8 mouse cellular contexts compared by ENCODE assay signal in genomic region chr9:4375828-4376639, GRCm38 (mm10). TPM values are rescaled to one million over a fixed set of nuclear protein-coding genes. Genes with fewer than 3 reads are reported as not detected.
DNase-seq lines count a peak whose midpoint lies in the region; ATAC-seq and TF ChIP-seq lines count a peak whose summit lies in the region.

Gene Msantd4, plus strand, starts transcription at chr9:4376562.

- peaks cover 4% of the 10 kb centered on the region; the same call in 1 of the 2 replicates for H3K36me3 ChIP-seq in embryonic facial prominence, embryonic 13.5 days
- H3K36me3 ChIP-seq in kidney, adult 2 months (ENCODE audit: control insufficient read depth, insufficient read depth, low read length), result 0 out of 2 replicates have a peak, but pooled peaks cover 2% of the 10 kb centered on the region
- peaks cover 9% of the 10 kb centered on the region; the same call in 1 of the 2 replicates for H3K36me3 ChIP-seq in limb, embryonic 12.5 days
- H3K36me3 ChIP-seq in midbrain, embryonic 15.5 days (replicated peaks), result no peaks in the 10 kb centered on the region
- no peaks in the 10 kb centered on the region for H3K36me3 ChIP-seq in spleen, adult 2 months (ENCODE audit: control insufficient read depth, insufficient read depth, low read length)

- no peak for TF ChIP-seq CTCF in kidney, adult 2 months (conservative IDR thresholded peaks at IDR 0.05; ENCODE audit: insufficient read depth, insufficient read length, low read depth, low read length)
- TF ChIP-seq CTCF in spleen, adult 2 months (IDR thresholded peaks at IDR 0.05; ENCODE audit: extremely low read depth, insufficient read depth, insufficient read length, insufficient replicate concordance), result no peak

- peak; percentile 94 for DNase-seq in 3134 (ENCODE audit: extremely low read depth, insufficient read length, low spot score)
- DNase-seq in adrenal gland, postnatal 36 days, result peak; percentile 97 to 98
- peak; percentile 98 to 100 for DNase-seq in heart, adult 18-20 months
- peak; percentile 99 for DNase-seq in kidney, adult 2 months
- peak; percentile 90 for DNase-seq in spleen, adult 2 months (ENCODE audit: low read depth in 1 of 2, low spot score in 2 of 2)

- WGBS in embryonic facial prominence, embryonic 13.5 days, result 2% methylated on average over 31 of the region's 31 CpGs
- 1% methylated on average over 31 of the region's 31 CpGs for WGBS in kidney, adult 2 months
- WGBS in limb, embryonic 12.5 days, result 3% methylated on average over 31 of the region's 31 CpGs
- WGBS in midbrain, embryonic 15.5 days, result under 1% methylated on average over 31 of the region's 31 CpGs
- 2% methylated on average over 31 of the region's 31 CpGs for WGBS in spleen, adult 2 months

- peak; percentile 100 for ATAC-seq in embryonic facial prominence, embryonic 13.5 days (ENCODE audit: insufficient number of reproducible peaks, insufficient read depth, low FRiP score, low TSS enrichment, low read depth)
- peak; percentile 100 for ATAC-seq in limb, embryonic 12.5 days (ENCODE audit: insufficient number of reproducible peaks, insufficient read depth, low FRiP score, low TSS enrichment, low read depth)
- peak; percentile 100 for ATAC-seq in midbrain, embryonic 15.5 days (replicated peaks)

- H3K4me1 ChIP-seq in embryonic facial prominence, embryonic 13.5 days, result peaks cover 6% of the 10 kb centered on the region; the same call in 1 of the 2 replicates
- H3K4me1 ChIP-seq in kidney, adult 2 months (ENCODE audit: control insufficient read depth, insufficient read depth, low read length), result no peaks in the 10 kb centered on the region; the same call in 1 of the 2 replicates
- no peaks in the 10 kb centered on the region; the same call in 1 of the 2 replicates for H3K4me1 ChIP-seq in limb, embryonic 12.5 days (replicated peaks)
- H3K4me1 ChIP-seq in midbrain, embryonic 15.5 days, result peaks cover 17% of the 10 kb centered on the region
- H3K4me1 ChIP-seq in spleen, adult 2 months (ENCODE audit: control insufficient read depth, insufficient read depth, insufficient read length), result no peaks in the 10 kb centered on the region

- peak; percentile 71 for TF ChIP-seq POLR2A in kidney, adult 2 months (IDR thresholded peaks at IDR 0.05; ENCODE audit: low read depth, low read length)
- peak; percentile 12; the same call in 1 of the 2 replicates for TF ChIP-seq POLR2A in spleen, adult 2 months (IDR thresholded peaks at IDR 0.05; ENCODE audit: low read depth, low read length)

- peak within 1 kb of the TSS; percentile 62 for H3K27ac ChIP-seq in embryonic facial prominence, embryonic 13.5 days
- peak within 1 kb of the TSS; percentile 81 for H3K27ac ChIP-seq in kidney, adult 2 months (ENCODE audit: insufficient read depth, low read depth, low read length)
- peak within 1 kb of the TSS; percentile 60 for H3K27ac ChIP-seq in limb, embryonic 12.5 days
- H3K27ac ChIP-seq in midbrain, embryonic 15.5 days, result peak within 1 kb of the TSS; percentile 86
- 0 out of 2 replicates have a peak within 1 kb of the TSS, but pooled peaks have one; percentile 11 for H3K27ac ChIP-seq in spleen, adult 2 months (ENCODE audit: insufficient read depth, low read length)

- H3K9ac ChIP-seq in embryonic facial prominence, embryonic 13.5 days, result peak within 1 kb of the TSS; percentile 71
- H3K9ac ChIP-seq in limb, embryonic 12.5 days (replicated peaks), result peak within 1 kb of the TSS; percentile 59
- peak within 1 kb of the TSS; percentile 66 for H3K9ac ChIP-seq in midbrain, embryonic 15.5 days

- H3K27me3 ChIP-seq in embryonic facial prominence, embryonic 13.5 days, result no peaks in the 10 kb centered on the region
- no peaks in the 10 kb centered on the region for H3K27me3 ChIP-seq in kidney, adult 2 months (replicated peaks; ENCODE audit: control insufficient read depth, insufficient read depth, low read length)
- no peaks in the 10 kb centered on the region for H3K27me3 ChIP-seq in limb, embryonic 12.5 days
- no peaks in the 10 kb centered on the region for H3K27me3 ChIP-seq in midbrain, embryonic 15.5 days (replicated peaks)
- H3K27me3 ChIP-seq in spleen, adult 2 months (ENCODE audit: control insufficient read depth, insufficient read depth, low read length), result no peaks in the 10 kb centered on the region

- peak within 1 kb of the TSS; percentile 55 for H3K4me3 ChIP-seq in embryonic facial prominence, embryonic 13.5 days
- peak within 1 kb of the TSS; percentile 89 for H3K4me3 ChIP-seq in kidney, adult 2 months (ENCODE audit: insufficient read depth, low read depth, low read length)
- peak within 1 kb of the TSS; percentile 62 for H3K4me3 ChIP-seq in limb, embryonic 12.5 days (replicated peaks)
- peak within 1 kb of the TSS; percentile 82 for H3K4me3 ChIP-seq in midbrain, embryonic 15.5 days
- peak within 1 kb of the TSS; percentile 79 for H3K4me3 ChIP-seq in spleen, adult 2 months (ENCODE audit: extremely low read depth, insufficient read depth, insufficient read length)

- peak within 1 kb of the TSS; percentile 69 for H3K4me2 ChIP-seq in embryonic facial prominence, embryonic 13.5 days
- H3K4me2 ChIP-seq in limb, embryonic 12.5 days, result peak within 1 kb of the TSS; percentile 59
- peak within 1 kb of the TSS; percentile 70 for H3K4me2 ChIP-seq in midbrain, embryonic 15.5 days

- no peaks in the 10 kb centered on the region for H3K9me3 ChIP-seq in embryonic facial prominence, embryonic 13.5 days
- H3K9me3 ChIP-seq in limb, embryonic 12.5 days, result no peaks in the 10 kb centered on the region
- H3K9me3 ChIP-seq in midbrain, embryonic 15.5 days, result no peaks in the 10 kb centered on the region

RNA-seq across cellular contexts. Expression of gene Msantd4, which starts in this region (rescaled TPM):
- total RNA-seq in adrenal gland, postnatal 36 days (2021), result 10 to 100 TPM; 39.2 to 42.8 TPM
- polyA plus RNA-seq in embryonic facial prominence, embryonic 13.5 days (2015; fragmentation: Nextera tagmentation; extraction: Ambion mirVana), result 47.5 and 50.9 TPM in 2 replicates
- 10 to 100 TPM; 42.7 to 49.7 TPM for total RNA-seq in heart, adult 18-20 months (2021)
- polyA plus RNA-seq in kidney, adult 2 months (2012; rRNA removed), result 6.6 and 9.1 TPM in 2 replicates
- 58.9 and 59.0 TPM in 2 replicates for polyA plus RNA-seq in limb, embryonic 12.5 days (2016; fragmentation: Nextera tagmentation; extraction: Ambion mirVana)
- 55.6 and 58.3 TPM in 2 replicates for polyA plus RNA-seq in midbrain, embryonic 15.5 days (2015; fragmentation: Nextera tagmentation; extraction: Ambion mirVana)
- polyA plus RNA-seq in spleen, adult 2 months (2012; rRNA removed), result 0.87 and 1.1 TPM in 2 replicates

Comparison
In these comparisons a context has a peak if more than half of its experiments do, and no peak if none do; other contexts are left out.
1. Peak in every context shown above with its lines: DNase-seq, ATAC-seq, H3K4me3 ChIP-seq and H3K27ac ChIP-seq.
2. H3K27ac ChIP-seq: peak in every context shown above with its lines; median percentile 86 in midbrain, embryonic 15.5 days; 81 in kidney, adult 2 months; 62 in embryonic facial prominence, embryonic 13.5 days; 60 in limb, embryonic 12.5 days; 11 in spleen, adult 2 months.